Mouse (Mus musculus): ENCODE measurements at regions not wholly inside any gene's neighbourhood (a gene's known extent, or its start where the extent isn't known, plus 50 kb on each side); places are given as distances from the start of the nearest gene placed in this dataset.

DNA sequence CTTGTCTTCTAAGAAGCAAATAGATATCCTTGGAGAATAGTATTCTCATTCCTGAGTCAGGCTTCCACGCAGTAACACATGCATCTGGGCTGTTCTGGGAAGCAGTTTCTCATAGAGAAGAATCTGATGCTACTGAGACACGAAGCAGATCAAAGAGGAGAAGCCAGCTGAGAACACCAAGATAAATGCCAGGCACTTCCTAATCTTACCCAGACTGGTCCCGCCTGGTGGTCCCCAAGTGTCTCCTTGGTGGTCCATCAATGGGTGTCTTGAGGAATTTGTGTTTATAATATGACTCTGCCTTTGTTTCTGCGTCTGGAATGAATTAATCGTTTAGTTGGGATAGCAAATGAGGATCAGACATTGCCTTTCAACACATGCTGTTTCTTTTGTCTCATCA is 120.5 kb upstream of the Gm9747 start:
- TF ChIP-seq CTCF (IDR thresholded peaks at IDR 0.05), result no peak
- no peak for TF ChIP-seq EP300 (IDR thresholded peaks at IDR 0.05)

Data from lung, postnatal 0 days (tissue).